In the genomic region with DNA sequence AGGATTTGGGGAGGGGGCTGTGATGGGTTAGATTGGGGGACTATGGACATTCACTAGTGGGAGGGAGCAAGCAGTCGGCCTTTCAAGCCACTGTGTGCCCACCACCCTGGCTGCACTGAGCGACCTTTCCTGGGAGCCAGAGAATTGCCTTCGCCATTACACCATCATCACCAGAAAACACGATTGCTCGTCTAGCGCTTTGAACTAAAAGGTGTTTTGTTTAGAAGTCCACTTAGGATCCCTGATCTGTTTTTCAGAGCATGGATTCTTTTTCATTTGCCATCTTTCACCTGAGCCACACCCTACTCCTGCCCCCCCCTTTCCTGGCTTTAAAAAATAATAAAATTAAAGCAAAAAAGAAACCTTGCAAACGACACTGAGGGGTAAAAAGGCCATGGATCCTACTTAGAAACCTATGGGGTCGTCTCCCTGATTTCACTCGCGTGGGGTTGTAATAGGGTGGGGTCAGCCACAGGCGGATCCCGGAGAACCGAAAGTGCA, we compare ENCODE assay signal across 9 mouse cellular contexts. TPM values are rescaled to one million over a fixed set of nuclear protein-coding genes. Genes with fewer than 3 reads are reported as not detected.
A peak's percentile ranks its signal among the peaks of the same experiment; 100 is the strongest.
DNase-seq lines count a peak whose midpoint lies in the region; ATAC-seq and TF ChIP-seq lines count a peak whose summit lies in the region.
"Had no signal": no experiment of that assay in that cellular context is flagged by ENCODE, and none has a peak within 500 bp of the region (broad histone marks: within the 10 kb centered on the region; RNA-seq: fewer than 3 reads in every experiment).

No protein-coding gene starts in this region.

- H3K4me1 ChIP-seq in heart, adult 2 months (ENCODE audit: control insufficient read depth, insufficient read depth, low read length), result no peaks in the 10 kb centered on the region; the same call in 1 of the 2 replicates
- H3K4me1 ChIP-seq in E14TG2a.4 (replicated peaks; ENCODE audit: low read depth, low read length), result peaks cover 36% of the 10 kb centered on the region
- peaks cover 64% of the 10 kb centered on the region for H3K4me1 ChIP-seq in forebrain, embryonic 13.5 days
- peaks cover 53% of the 10 kb centered on the region for H3K4me1 ChIP-seq in liver, embryonic 13.5 days (replicated peaks)
- peaks cover 25% of the 10 kb centered on the region for H3K4me1 ChIP-seq in stomach, embryonic 16.5 days (ENCODE audit: control insufficient read depth, insufficient read depth, low read length)

- no peaks in the 10 kb centered on the region; the same call in 1 of the 2 replicates for H3K79me2 ChIP-seq in heart, adult 2 months (replicated peaks; ENCODE audit: control insufficient read depth, insufficient read depth, low read length)

- H3K4me3 ChIP-seq in heart, adult 2 months, result peak overlapping the region; percentile 78
- H3K4me3 ChIP-seq in E14TG2a.4 (replicated peaks; ENCODE audit: low read length), result peak overlapping the region; percentile 82
- peak overlapping the region; percentile 53 for H3K4me3 ChIP-seq in forebrain, embryonic 13.5 days
- H3K4me3 ChIP-seq in liver, embryonic 13.5 days (replicated peaks), result peak overlapping the region; percentile 77
- peak overlapping the region; percentile 60 for H3K4me3 ChIP-seq in stomach, embryonic 16.5 days (replicated peaks; ENCODE audit: low read length)

- under 1% methylated on average over 13 of the region's 13 CpGs for WGBS in heart, adult 2 months
- WGBS in forebrain, embryonic 13.5 days, result 1% methylated on average over 13 of the region's 13 CpGs
- WGBS in liver, embryonic 13.5 days (ENCODE audit: insufficient replicate concordance), result under 1% methylated on average over 13 of the region's 13 CpGs
- 3% methylated on average over 13 of the region's 13 CpGs for WGBS in stomach, embryonic 16.5 days

- peak; percentile 22 for ATAC-seq in forebrain, embryonic 13.5 days
- ATAC-seq in liver, embryonic 13.5 days (ENCODE audit: low read depth), result 0 out of 2 replicates have a peak, but pooled peaks have one; percentile 0
- no peak for ATAC-seq in stomach, embryonic 16.5 days (ENCODE audit: insufficient read depth, low FRiP score)

- no peak for DNase-seq in heart, adult 2 months
- DNase-seq in heart, adult 11 months, result no peak
- DNase-seq in liver, embryonic 13.5 days, result no peak
- no peak for DNase-seq in layer of hippocampus, adult 9-11 months
- no peak for DNase-seq in layer of hippocampus, postnatal 36 days

- H3K9me3 ChIP-seq in E14TG2a.4 (ENCODE audit: low read length), result no peaks in the 10 kb centered on the region
- no peaks in the 10 kb centered on the region for H3K9me3 ChIP-seq in forebrain, embryonic 13.5 days (replicated peaks)
- H3K9me3 ChIP-seq in liver, embryonic 13.5 days (replicated peaks), result no peaks in the 10 kb centered on the region
- H3K9me3 ChIP-seq in stomach, embryonic 16.5 days (replicated peaks; ENCODE audit: control insufficient read depth, low read length), result no peaks in the 10 kb centered on the region

- no peaks in the 10 kb centered on the region for H3K27me3 ChIP-seq in heart, adult 2 months (ENCODE audit: control insufficient read depth, insufficient read depth, low read length)
- no peaks in the 10 kb centered on the region for H3K27me3 ChIP-seq in E14TG2a.4 (ENCODE audit: insufficient read depth, low read length)
- no peaks in the 10 kb centered on the region for H3K27me3 ChIP-seq in forebrain, embryonic 13.5 days
- H3K27me3 ChIP-seq in liver, embryonic 13.5 days, result no peaks in the 10 kb centered on the region
- H3K27me3 ChIP-seq in stomach, embryonic 16.5 days (ENCODE audit: control insufficient read depth, insufficient read depth, low read length), result no peaks in the 10 kb centered on the region
- H3K27me3 ChIP-seq: Patski had no signal

- intact Hi-C loops in heart, adult 2 months (cut with DNase I), result loop anchor here (1.0 kb wide), 1 partner anchor 7 kb away; a partner anchor contains a TSS

- H3K36me3 ChIP-seq in heart, adult 2 months (ENCODE audit: control insufficient read depth, insufficient read depth, low read length), result peaks cover 12% of the 10 kb centered on the region
- H3K36me3 ChIP-seq in E14TG2a.4 (ENCODE audit: insufficient read depth, low read length), result peaks cover 16% of the 10 kb centered on the region
- H3K36me3 ChIP-seq in forebrain, embryonic 13.5 days (ENCODE audit: poor library complexity, severe bottlenecking), result peaks cover 3% of the 10 kb centered on the region; the same call in 1 of the 2 replicates
- peaks cover 20% of the 10 kb centered on the region for H3K36me3 ChIP-seq in liver, embryonic 13.5 days
- no peaks in the 10 kb centered on the region for H3K36me3 ChIP-seq in stomach, embryonic 16.5 days (ENCODE audit: control insufficient read depth, insufficient read depth, low read length)

- TF ChIP-seq CTCF in heart, adult 2 months (IDR thresholded peaks at IDR 0.05), result no peak
- no peak for TF ChIP-seq CTCF in E14TG2a.4 (conservative IDR thresholded peaks at IDR 0.05; ENCODE audit: low read length)

- H3K9ac ChIP-seq in heart, adult 2 months (ENCODE audit: low read depth, low read length), result peak overlapping the region; percentile 83
- peak overlapping the region; percentile 92 for H3K9ac ChIP-seq in forebrain, embryonic 13.5 days
- peak overlapping the region; percentile 94 for H3K9ac ChIP-seq in liver, embryonic 13.5 days
- peak overlapping the region; percentile 79 for H3K9ac ChIP-seq in stomach, embryonic 16.5 days (ENCODE audit: low read length)

- H3K4me2 ChIP-seq in forebrain, embryonic 13.5 days, result peak overlapping the region; percentile 95
- peak overlapping the region; percentile 96 for H3K4me2 ChIP-seq in liver, embryonic 13.5 days
- H3K4me2 ChIP-seq in stomach, embryonic 16.5 days (ENCODE audit: low read depth, low read length), result peak overlapping the region; percentile 95

- TF ChIP-seq POLR2A in heart, adult 2 months (IDR thresholded peaks at IDR 0.05; ENCODE audit: insufficient read depth, low read depth, low read length), result no peak

- TF ChIP-seq EP300 in heart, adult 2 months (IDR thresholded peaks at IDR 0.05; ENCODE audit: insufficient read depth, low read depth, low read length), result no peak

- H3K27ac ChIP-seq in heart, adult 2 months, result peak overlapping the region; percentile 89
- H3K27ac ChIP-seq in forebrain, embryonic 13.5 days, result peak overlapping the region; percentile 99
- peak overlapping the region; percentile 100 for H3K27ac ChIP-seq in liver, embryonic 13.5 days
- peak overlapping the region; percentile 100 for H3K27ac ChIP-seq in stomach, embryonic 16.5 days (ENCODE audit: low read length)

RNA-seq across cellular contexts. Expression of a gene that starts 7.4 kb away (rescaled TPM):
- 10 to 100 TPM; 35.9 to 42.0 TPM for total RNA-seq in heart, adult 2 months (2021)
- polyA plus RNA-seq in heart, adult 2 months (2012; rRNA removed), result 14.6 and 15.0 TPM in 2 replicates
- 48.8 and 58.5 TPM in 2 replicates for polyA plus RNA-seq in forebrain, embryonic 13.5 days (2015; fragmentation: Nextera tagmentation; extraction: Ambion mirVana)
- 13.0 and 14.2 TPM in 2 replicates for polyA plus RNA-seq in liver, embryonic 13.5 days (2015; fragmentation: Nextera tagmentation; extraction: Ambion mirVana)
- 15.5 and 17.7 TPM in 2 replicates for polyA plus RNA-seq in stomach, embryonic 16.5 days (2015; fragmentation: Nextera tagmentation; extraction: Ambion mirVana)
- 10 to 100 TPM; 51.0 to 52.6 TPM for total RNA-seq in layer of hippocampus, postnatal 36 days (2021)

RNA-seq across cellular contexts. Expression of a gene that starts 29.3 kb away (rescaled TPM):
- total RNA-seq in heart, adult 2 months (2021), result 1 to 10 TPM; 3.2 to 4.8 TPM
- 4.4 and 6.1 TPM in 2 replicates for polyA plus RNA-seq in heart, adult 2 months (2012; rRNA removed)
- polyA plus RNA-seq in forebrain, embryonic 13.5 days (2015; fragmentation: Nextera tagmentation; extraction: Ambion mirVana), result 45.5 and 46.4 TPM in 2 replicates
- polyA plus RNA-seq in liver, embryonic 13.5 days (2015; fragmentation: Nextera tagmentation; extraction: Ambion mirVana), result 5.3 and 6.0 TPM in 2 replicates
- 9.7 and 10.5 TPM in 2 replicates for polyA plus RNA-seq in stomach, embryonic 16.5 days (2015; fragmentation: Nextera tagmentation; extraction: Ambion mirVana)
- total RNA-seq in layer of hippocampus, postnatal 36 days (2021), result 10 to 100 TPM; 28.1 to 29.3 TPM

RNA-seq across cellular contexts. Expression of a gene that starts 53.9 kb away (rescaled TPM):
- 1 to 10 TPM; 6.9 to 9.3 TPM for total RNA-seq in heart, adult 2 months (2021)
- polyA plus RNA-seq in heart, adult 2 months (2012; rRNA removed), result 3.6 and 4.4 TPM in 2 replicates
- 3.5 and 3.6 TPM in 2 replicates for polyA plus RNA-seq in forebrain, embryonic 13.5 days (2015; fragmentation: Nextera tagmentation; extraction: Ambion mirVana)
- polyA plus RNA-seq in liver, embryonic 13.5 days (2015; fragmentation: Nextera tagmentation; extraction: Ambion mirVana), result 2.1 and 2.2 TPM in 2 replicates
- 2.2 and 2.9 TPM in 2 replicates for polyA plus RNA-seq in stomach, embryonic 16.5 days (2015; fragmentation: Nextera tagmentation; extraction: Ambion mirVana)
- 1 to 10 TPM; 3.1 to 3.4 TPM for total RNA-seq in layer of hippocampus, postnatal 36 days (2021)
